ENCODE assay signal across 20 mouse cellular contexts in the genomic region with DNA sequence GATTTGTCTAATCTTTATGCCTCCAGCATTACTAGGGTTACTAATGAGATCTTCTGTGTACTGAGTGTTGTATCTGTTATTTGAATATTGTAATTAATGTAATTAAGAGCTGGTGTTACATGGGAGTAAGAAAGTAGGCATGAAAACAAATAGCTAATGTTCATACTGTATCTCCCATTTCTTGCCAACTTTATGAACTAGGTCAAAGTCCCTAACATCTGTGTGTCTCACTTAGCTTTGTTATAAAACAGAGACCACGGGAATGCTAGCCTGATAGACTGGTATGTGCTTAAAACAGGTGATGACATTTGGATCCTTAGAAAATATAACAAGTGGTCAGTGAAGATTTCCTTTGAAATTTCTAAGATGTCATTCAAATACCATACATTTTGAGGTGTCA.
DNase-seq lines count a peak whose midpoint lies in the region; ATAC-seq and TF ChIP-seq lines count a peak whose summit lies in the region.
"Had no signal": no experiment of that assay in that cellular context is flagged by ENCODE, and none has a peak within 500 bp of the region (broad histone marks: within the 10 kb centered on the region; RNA-seq: fewer than 3 reads in every experiment).

No protein-coding gene starts in this region.

- H3K4me1 ChIP-seq in lung, postnatal 0 days (ENCODE audit: insufficient read depth, low read depth, low read length), result no peaks in the 10 kb centered on the region

- H3K4me2 ChIP-seq in lung, postnatal 0 days (replicated peaks; ENCODE audit: low read depth, low read length), result no peak overlapping the region

- no peaks in the 10 kb centered on the region for H3K36me3 ChIP-seq in lung, postnatal 0 days (ENCODE audit: insufficient read depth, low read length)
- H3K36me3 ChIP-seq: G1E had no signal

- peak; percentile 96 for DNase-seq in Muller cell, postnatal 12 days (ENCODE audit: inconsistent ontology term)
- peak; percentile 15 for DNase-seq in Patski (ENCODE audit: low read depth, low spot score)
- DNase-seq in cerebellum, adult 11 months, result no peak
- no peak for DNase-seq in lung, postnatal 0 days (ENCODE audit: low spot score)
- DNase-seq: adrenal gland, adult 2 months; adrenal gland, adult 8-10 months; adrenal gland, postnatal 10 days; adrenal gland, postnatal 14 days; adrenal gland, postnatal 25 days; adrenal gland, postnatal 36 days; B cell, adult 2 months; cerebellum, adult 11-12 months; cerebellum, adult 18-20 months; cerebellum, adult 2 months; cerebellum, adult 8-10 months; cerebellum, adult 9-10 months had no signal

- no peak for TF ChIP-seq CTCF in Patski (IDR thresholded peaks at IDR 0.05)
- no peak for TF ChIP-seq CTCF in lung, postnatal 0 days (IDR thresholded peaks at IDR 0.05)

- in situ Hi-C loops in Patski (cut with MboI; ENCODE audit: low pct_unique_long_range_greater_than_20kb), result no loop called here

- no peak for TF ChIP-seq EP300 in lung, postnatal 0 days (IDR thresholded peaks at IDR 0.05)

- H3K27me3 ChIP-seq in Patski, result no peaks in the 10 kb centered on the region
- no peaks in the 10 kb centered on the region for H3K27me3 ChIP-seq in lung, postnatal 0 days (replicated peaks; ENCODE audit: insufficient read depth, low read length)
- H3K27me3 ChIP-seq: CH12.LX had no signal

- no peak overlapping the region for H3K9ac ChIP-seq in lung, postnatal 0 days (replicated peaks; ENCODE audit: low read depth)

- H3K27ac ChIP-seq in lung, postnatal 0 days (ENCODE audit: low read length), result no peak overlapping the region

- H3K9me3 ChIP-seq in lung, postnatal 0 days (ENCODE audit: low read length), result no peaks in the 10 kb centered on the region
- H3K9me3 ChIP-seq: G1E had no signal

- no peak for ATAC-seq in Patski
- no peak for ATAC-seq in lung, postnatal 0 days
- ATAC-seq: activated CD4-positive, CD25-positive, alpha-beta regulatory T cell, adult 4 months; CD4-positive, CD25-positive, alpha-beta regulatory T cell, adult 4 months had no signal

- H3K4me3 ChIP-seq in lung, postnatal 0 days (ENCODE audit: low read depth, low read length), result no peak overlapping the region

- POLR2A ChIA-PET in Patski (lab: Charles Lee), result no interaction called here

- CTCF ChIA-PET in Patski (lab: Charles Lee), result interaction anchor here (0.7 kb wide), 1 partner anchor 23 kb away, joined by 3 read pairs; no protein-coding TSS in a partner anchor

- WGBS in lung, postnatal 0 days, result 56% methylated on average over 1 of the region's 1 CpGs

Comparison
In these comparisons a context has a peak if more than half of its experiments do, and no peak if none do; other contexts are left out.
1. DNase-seq: peak in Muller cell, postnatal 12 days (single experiment) and Patski (single experiment); none in cerebellum, adult 11 months (single experiment) and lung, postnatal 0 days (single experiment).